Mouse (Mus musculus) E14TG2a.4 (cell line): Measurements from ENCODE around the gene Gng12.

Source experiments
- H3K27me3 ChIP-seq: 2 replicates; pipeline ENCODE4 v1.6.1; 2014; ENCODE audit warnings: low read length, control low read depth; ENCODE audit not compliant: insufficient read depth
- H3K36me3 ChIP-seq: 2 replicates; pipeline ENCODE4 v1.6.1; 2014; ENCODE audit warnings: low read length, control low read depth; ENCODE audit not compliant: insufficient read depth
- H3K4me1 ChIP-seq: replicated peaks from 2 replicates; pipeline ENCODE4 v1.6.1; 2014; ENCODE audit warnings: low read depth, low read length, control low read depth
- H3K4me3 ChIP-seq: replicated peaks from 2 replicates; pipeline ENCODE4 v1.5.1; 2014; ENCODE audit warnings: mild to moderate bottlenecking, low read length
- H3K9me3 ChIP-seq: 2 replicates; pipeline ENCODE4 v1.6.1; 2014; ENCODE audit warnings: low read length, control low read depth
- CTCF ChIP-seq: conservative IDR thresholded peaks from 2 replicates; pipeline ENCODE4 v1.5.1; 2014; ENCODE audit warnings: low read length
- NANOG ChIP-seq: IDR thresholded peaks from 2 replicates; pipeline ENCODE4 v1.6.1; 2014; ENCODE audit warnings: borderline replicate concordance, low read length, mixed read lengths
- POU5F1 ChIP-seq: IDR thresholded peaks from 2 replicates; pipeline ENCODE4 v1.6.1; 2014; ENCODE audit warnings: low read length, borderline replicate concordance

Gene Gng12

GRCm38 (mm10) chr6:66987643-66988042 is 91.4 kb downstream of the Gng12 start:
- H3K36me3 ChIP-seq = peaks cover 16% of the 10 kb centered on the region; the same call in 1 of the 2 replicates
- H3K27me3 ChIP-seq = no peaks in the 10 kb centered on the region
- no peak for TF ChIP-seq POU5F1
- TF ChIP-seq NANOG = no peak
- no peaks in the 10 kb centered on the region for H3K9me3 ChIP-seq
- no peak overlapping the region for H3K4me3 ChIP-seq
- H3K4me1 ChIP-seq = peaks cover 23% of the 10 kb centered on the region

- TF ChIP-seq CTCF (no peak), NANOG (no peak), POU5F1 (no peak)
- H3K27me3 ChIP-seq = no peaks in the 10 kb centered on the region
- peaks cover 23% of the 10 kb centered on the region for H3K4me1 ChIP-seq
- H3K36me3 ChIP-seq = peaks cover 16% of the 10 kb centered on the region; the same call in 1 of the 2 replicates
- H3K4me3 ChIP-seq = no peak overlapping the region
- no peaks in the 10 kb centered on the region for H3K9me3 ChIP-seq
Observed at GRCm38 (mm10) chr6:66988363-66988762, 92.2 kb downstream of the Gng12 start.

GRCm38 (mm10) chr6:66989037-66989436 is 92.8 kb downstream of the Gng12 start:
- Histone ChIP-seq H3K4me3 (no peak overlapping the region), H3K27me3 (no peaks in the 10 kb centered on the region), H3K4me1 (peaks cover 23% of the 10 kb centered on the region), H3K36me3 (peaks cover 16% of the 10 kb centered on the region; the same call in 1 of the 2 replicates), H3K9me3 (no peaks in the 10 kb centered on the region)
- TF ChIP-seq CTCF (no peak), NANOG (no peak), POU5F1 (no peak)

GRCm38 (mm10) chr6:66989518-66989917 is 93.3 kb downstream of the Gng12 start:
- Histone ChIP-seq H3K36me3 (peaks cover 16% of the 10 kb centered on the region; the same call in 1 of the 2 replicates), H3K4me3 (no peak overlapping the region), H3K9me3 (peaks cover 2% of the 10 kb centered on the region; the same call in 1 of the 2 replicates), H3K27me3 (no peaks in the 10 kb centered on the region), H3K4me1 (peaks cover 23% of the 10 kb centered on the region)
- TF ChIP-seq NANOG = no peak
- no peak for TF ChIP-seq POU5F1
- TF ChIP-seq CTCF = no peak

GRCm38 (mm10) chr6:66992232-66992631 is 96.0 kb downstream of the Gng12 start:
- Histone ChIP-seq H3K27me3 (no peaks in the 10 kb centered on the region), H3K4me1 (peaks cover 10% of the 10 kb centered on the region), H3K4me3 (no peak overlapping the region), H3K9me3 (peaks cover 16% of the 10 kb centered on the region), H3K36me3 (peaks cover 18% of the 10 kb centered on the region; the same call in 1 of the 2 replicates)
- TF ChIP-seq POU5F1 (no peak), CTCF (no peak), NANOG (no peak)

- no peaks in the 10 kb centered on the region for H3K27me3 ChIP-seq
- peaks cover 10% of the 10 kb centered on the region for H3K4me1 ChIP-seq
Observed at GRCm38 (mm10) chr6:66992786-66993185, 96.6 kb downstream of the Gng12 start.

GRCm38 (mm10) chr6:66994981-66995380 is 98.8 kb downstream of the Gng12 start:
- peaks cover 13% of the 10 kb centered on the region for H3K4me1 ChIP-seq
- H3K4me3 ChIP-seq = no peak overlapping the region
- TF ChIP-seq POU5F1 (no peak), NANOG (no peak), CTCF (no peak)
- peaks cover 31% of the 10 kb centered on the region for H3K36me3 ChIP-seq
- H3K27me3 ChIP-seq = no peaks in the 10 kb centered on the region
- peaks cover 16% of the 10 kb centered on the region for H3K9me3 ChIP-seq

More at GRCm38 (mm10) chr6:66992786-66993185, 96.6 kb downstream of the Gng12 start:
- Histone ChIP-seq H3K36me3 (peaks cover 20% of the 10 kb centered on the region), H3K4me3 (no peak overlapping the region), H3K9me3 (peaks cover 16% of the 10 kb centered on the region)
- no peak for TF ChIP-seq POU5F1
- no peak for TF ChIP-seq NANOG
- no peak for TF ChIP-seq CTCF

GRCm38 (mm10) chr6:66995825-66996224 is 99.6 kb downstream of the Gng12 start:
- Histone ChIP-seq H3K36me3 (peaks cover 32% of the 10 kb centered on the region), H3K4me1 (peaks cover 13% of the 10 kb centered on the region), H3K9me3 (peaks cover 16% of the 10 kb centered on the region)

GRCm38 (mm10) chr6:66996257-66996656 is 100.1 kb downstream of the Gng12 start:
- TF ChIP-seq NANOG (no peak), CTCF (no peak), POU5F1 (no peak)
- Histone ChIP-seq H3K27me3 (no peaks in the 10 kb centered on the region), H3K9me3 (peaks cover 16% of the 10 kb centered on the region), H3K36me3 (peaks cover 30% of the 10 kb centered on the region), H3K4me1 (peaks cover 13% of the 10 kb centered on the region), H3K4me3 (no peak overlapping the region)

More at GRCm38 (mm10) chr6:66995825-66996224, 99.6 kb downstream of the Gng12 start:
- H3K4me3 ChIP-seq = no peak overlapping the region
- H3K27me3 ChIP-seq = no peaks in the 10 kb centered on the region
- TF ChIP-seq NANOG = no peak
- TF ChIP-seq POU5F1 = no peak
- no peak for TF ChIP-seq CTCF

GRCm38 (mm10) chr6:66998645-66999044 is 102.4 kb downstream of the Gng12 start:
- Histone ChIP-seq H3K27me3 (no peaks in the 10 kb centered on the region), H3K4me1 (peaks cover 13% of the 10 kb centered on the region), H3K4me3 (no peak overlapping the region), H3K36me3 (peaks cover 30% of the 10 kb centered on the region), H3K9me3 (peaks cover 16% of the 10 kb centered on the region)
- TF ChIP-seq CTCF (no peak), NANOG (no peak), POU5F1 (no peak)
